Mouse (Mus musculus): Measurements from ENCODE around the gene Tubb3.
A peak's percentile ranks its signal among the peaks of the same experiment; 100 is the strongest.

Gene Tubb3

GRCm38 (mm10) chr8:123411246-123411645 lies at the start of gene Tubb3:
Tubb3 (plus strand) TSS chr8:123411424.
- peak; percentile 82 to 93 for DNase-seq (ENCODE audit: low spot score in 2 of 2)

GRCm38 (mm10) chr8:123373403-123374238 lies 37.6 kb upstream of the Tubb3 start, which contains the start of gene Tcf25:
Tcf25 (plus strand) TSS chr8:123373753.
- DNase-seq (ENCODE audit: low spot score in 2 of 2), result peak; percentile 93 to 96

GRCm38 (mm10) chr8:123374239-123374578 lies 37.0 kb upstream of the Tubb3 start:
- DNase-seq (ENCODE audit: low spot score in 2 of 2), result peak; percentile 66 to 92

- DNase-seq (ENCODE audit: low spot score in 2 of 2), result no peak
Observed at GRCm38 (mm10) chr8:123375701-123376100, 35.5 kb upstream of the Tubb3 start.

- no peak for DNase-seq (ENCODE audit: low spot score in 2 of 2)
Observed at GRCm38 (mm10) chr8:123376106-123376505, 35.1 kb upstream of the Tubb3 start.

GRCm38 (mm10) chr8:123381711-123382110 lies 29.5 kb upstream of the Tubb3 start:
- no peak for DNase-seq (ENCODE audit: low spot score in 2 of 2)

GRCm38 (mm10) chr8:123382516-123382915 lies 28.7 kb upstream of the Tubb3 start:
- no peak for DNase-seq (ENCODE audit: low spot score in 2 of 2)

GRCm38 (mm10) chr8:123384883-123385540 lies 26.2 kb upstream of the Tubb3 start:
- DNase-seq (ENCODE audit: low spot score in 2 of 2), result no peak

- DNase-seq (ENCODE audit: low spot score in 2 of 2), result no peak
Observed at GRCm38 (mm10) chr8:123387041-123387440, 24.2 kb upstream of the Tubb3 start.

- no peak for DNase-seq (ENCODE audit: low spot score in 2 of 2)
Observed at GRCm38 (mm10) chr8:123387801-123388200, 23.4 kb upstream of the Tubb3 start.

- DNase-seq (ENCODE audit: low spot score in 2 of 2), result no peak
Observed at GRCm38 (mm10) chr8:123389026-123389425, 22.2 kb upstream of the Tubb3 start.

GRCm38 (mm10) chr8:123398308-123398707 lies 12.9 kb upstream of the Tubb3 start:
- no peak for DNase-seq (ENCODE audit: low spot score in 2 of 2)

GRCm38 (mm10) chr8:123401936-123402335 lies 9.3 kb upstream of the Tubb3 start:
- no peak for DNase-seq (ENCODE audit: low spot score in 2 of 2)

- no peak for DNase-seq (ENCODE audit: low spot score in 2 of 2)
Observed at GRCm38 (mm10) chr8:123402730-123403326, 8.4 kb upstream of the Tubb3 start.

- no peak for DNase-seq (ENCODE audit: low spot score in 2 of 2)
Observed at GRCm38 (mm10) chr8:123404521-123404920, 6.7 kb upstream of the Tubb3 start.

GRCm38 (mm10) chr8:123406786-123407185 lies 4.4 kb upstream of the Tubb3 start, which contains the start of gene Mc1r:
Mc1r (plus strand) TSS chr8:123407107.
- peak in 1 of 2 experiments; percentile 77 for DNase-seq (ENCODE audit: low spot score in 2 of 2)

GRCm38 (mm10) chr8:123407612-123408011 lies 3.6 kb upstream of the Tubb3 start:
- no peak for DNase-seq (ENCODE audit: low spot score in 2 of 2)

- no peak for DNase-seq (ENCODE audit: low spot score in 2 of 2)
Observed at GRCm38 (mm10) chr8:123408586-123409544, 2.4 kb upstream of the Tubb3 start.

- DNase-seq (ENCODE audit: low spot score in 2 of 2), result peak in 1 of 2 experiments; percentile 47
Observed at GRCm38 (mm10) chr8:123410049-123410587, 1.1 kb upstream of the Tubb3 start.

- no peak for DNase-seq (ENCODE audit: low spot score in 2 of 2)
Observed at GRCm38 (mm10) chr8:123410788-123411187, 436 bp upstream of the Tubb3 start.

GRCm38 (mm10) chr8:123411781-123412327 lies 630 bp downstream of the Tubb3 start:
- DNase-seq (ENCODE audit: low spot score in 2 of 2), result no peak

All from left cerebral cortex, adult 9 months (tissue).